Mouse (Mus musculus) right cerebral cortex, postnatal 25 days (tissue): ENCODE results near the gene Mcf2l.
A peak's percentile ranks its signal among the peaks of the same experiment; 100 is the strongest.

Experiments
- DNase-seq: peaks from one replicate; pipeline ENCODE4 v3.0.0; 2022

The Mcf2l gene

GRCm38 (mm10) chr8:12874194-12874791, 687 bp downstream of the Mcf2l start:
- DNase-seq = peak; percentile 38

- no peak for DNase-seq
Observed at GRCm38 (mm10) chr8:12874971-12875370, 1.4 kb downstream of the Mcf2l start.

GRCm38 (mm10) chr8:12877126-12877525, 3.5 kb downstream of the Mcf2l start:
- no peak for DNase-seq

DNA sequence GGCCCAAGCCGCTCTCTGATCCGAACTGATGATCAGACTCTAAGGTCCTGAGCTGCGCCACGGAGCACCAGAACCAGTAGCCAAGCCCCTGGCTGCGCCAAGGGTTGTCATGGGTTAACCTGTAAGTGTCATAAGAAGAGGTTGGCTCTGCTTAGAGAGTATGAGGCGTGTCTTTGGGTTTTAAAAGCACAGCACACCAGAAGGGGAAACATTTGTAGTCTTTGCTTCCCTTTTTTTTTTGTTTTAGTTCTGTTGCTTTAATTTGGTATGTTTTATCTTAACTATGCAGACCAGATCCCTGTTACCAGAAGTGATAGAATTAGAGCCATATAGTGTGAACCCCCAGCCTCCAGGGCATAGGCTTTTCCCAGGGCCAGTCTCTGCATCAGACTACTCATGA, 6.6 kb downstream of the Mcf2l start:
- no peak for DNase-seq

DNA sequence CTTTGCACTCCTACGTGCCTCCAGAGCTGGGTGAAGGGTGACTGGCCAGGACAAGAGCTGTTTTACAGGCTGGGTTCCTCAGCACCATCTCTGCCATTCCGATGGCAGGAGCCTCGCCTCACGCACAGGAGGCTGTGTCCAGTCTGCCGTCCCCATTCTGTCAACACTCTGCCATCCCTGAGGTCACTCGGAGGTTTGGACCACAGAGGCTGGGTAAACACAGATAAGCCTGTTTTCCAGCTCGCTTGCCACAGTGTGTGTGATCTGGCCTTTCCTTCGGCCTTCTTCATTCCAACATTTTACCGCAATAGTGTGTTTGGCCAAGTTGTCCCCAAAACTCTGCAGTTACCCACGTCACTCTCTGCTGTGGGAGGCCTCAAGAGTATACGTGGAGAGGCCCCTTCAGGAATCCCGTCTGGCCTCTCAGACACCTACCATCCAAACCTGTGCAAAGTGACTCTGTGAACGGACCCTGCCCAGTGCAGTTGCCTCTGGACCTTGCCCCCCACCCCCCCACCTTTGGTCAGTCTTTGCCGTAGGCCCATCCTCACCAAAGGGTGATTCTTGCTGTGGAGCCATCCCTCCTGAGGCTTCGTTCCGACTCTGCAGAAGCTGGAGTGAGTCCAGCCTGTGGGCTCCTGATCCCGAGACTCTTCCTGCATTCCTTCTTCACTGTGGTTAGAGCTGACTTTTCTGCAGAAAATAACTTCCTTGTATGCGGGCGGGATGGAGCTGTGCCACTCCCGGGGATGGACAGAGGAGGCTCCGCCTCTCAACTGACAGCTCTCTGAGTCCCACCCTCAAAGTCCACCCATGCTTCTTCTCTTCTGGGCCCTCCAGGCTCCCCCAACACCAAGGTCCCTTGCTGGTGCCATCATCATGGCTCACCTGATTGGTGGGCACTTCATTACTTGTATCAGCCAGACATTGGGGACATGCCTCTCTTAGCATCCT, 9.7 kb downstream of the Mcf2l start:
- DNase-seq = no peak

DNA sequence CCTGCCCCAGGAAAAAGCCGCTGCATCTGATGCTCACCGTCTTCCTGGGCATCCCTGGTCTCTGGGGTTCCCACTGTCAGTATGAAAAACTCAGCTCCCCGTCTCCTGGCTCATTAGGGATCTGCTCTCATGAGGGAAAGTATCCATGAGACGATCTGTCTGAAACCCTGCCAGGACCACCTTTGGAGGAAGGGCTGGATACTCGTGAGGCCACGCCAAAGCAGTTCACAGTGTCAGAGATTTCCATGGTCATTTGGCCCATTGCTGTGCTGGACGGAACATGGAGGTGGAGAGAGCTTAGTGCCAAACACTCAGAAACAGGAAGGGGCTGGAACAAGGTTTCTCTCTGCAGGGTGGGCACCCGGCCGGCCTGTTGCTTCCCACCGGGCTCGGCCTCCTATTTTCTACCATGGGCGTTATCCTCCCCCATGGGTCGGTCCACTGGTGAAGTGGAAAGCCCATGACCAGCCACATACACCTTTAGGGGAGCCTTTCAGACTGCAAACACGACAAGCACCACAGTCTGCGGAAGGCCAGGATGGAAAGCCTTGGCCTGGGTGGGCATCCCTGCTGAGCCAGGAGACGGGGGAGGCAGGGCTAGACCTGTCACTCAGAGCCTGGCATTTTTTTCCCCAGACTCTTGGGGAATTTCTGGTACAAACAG, 14.3 kb downstream of the Mcf2l start:
- DNase-seq = no peak

DNA sequence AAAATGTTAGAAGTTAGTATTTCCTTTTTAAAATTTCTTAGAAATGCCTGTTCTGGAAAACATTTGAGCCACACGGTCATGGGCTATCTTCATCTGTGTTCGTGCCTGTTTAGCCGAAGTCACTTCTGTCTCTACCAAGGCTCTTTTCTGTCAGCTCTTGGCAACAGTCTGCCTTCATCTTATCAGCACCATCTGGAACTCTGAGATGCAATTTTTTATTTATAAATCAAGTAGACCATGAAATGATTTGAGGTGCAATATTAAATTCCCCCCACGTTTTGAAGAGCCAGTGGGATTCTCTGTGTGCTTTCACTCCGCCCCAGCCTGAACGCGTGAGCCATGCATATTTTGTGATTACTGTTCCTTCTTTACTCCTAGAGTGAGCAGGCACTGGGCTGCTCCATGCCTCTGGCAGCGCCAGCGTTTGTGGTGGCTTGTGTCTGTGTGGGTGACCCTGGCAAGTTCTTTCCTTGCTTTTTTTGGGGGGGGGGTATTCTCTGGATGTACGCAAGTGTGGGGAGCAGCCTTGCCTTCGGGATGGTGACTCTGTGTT, 15.5 kb downstream of the Mcf2l start:
- no peak for DNase-seq

- DNase-seq = no peak
Observed at GRCm38 (mm10) chr8:12892882-12893446, 19.4 kb downstream of the Mcf2l start.

- no peak for DNase-seq
Observed at GRCm38 (mm10) chr8:12893797-12894578, 20.4 kb downstream of the Mcf2l start.

- DNase-seq = no peak
Observed at GRCm38 (mm10) chr8:12894783-12895534, 21.4 kb downstream of the Mcf2l start.

GRCm38 (mm10) chr8:12895535-12896150, 22.0 kb downstream of the Mcf2l start:
- DNase-seq = no peak

DNA sequence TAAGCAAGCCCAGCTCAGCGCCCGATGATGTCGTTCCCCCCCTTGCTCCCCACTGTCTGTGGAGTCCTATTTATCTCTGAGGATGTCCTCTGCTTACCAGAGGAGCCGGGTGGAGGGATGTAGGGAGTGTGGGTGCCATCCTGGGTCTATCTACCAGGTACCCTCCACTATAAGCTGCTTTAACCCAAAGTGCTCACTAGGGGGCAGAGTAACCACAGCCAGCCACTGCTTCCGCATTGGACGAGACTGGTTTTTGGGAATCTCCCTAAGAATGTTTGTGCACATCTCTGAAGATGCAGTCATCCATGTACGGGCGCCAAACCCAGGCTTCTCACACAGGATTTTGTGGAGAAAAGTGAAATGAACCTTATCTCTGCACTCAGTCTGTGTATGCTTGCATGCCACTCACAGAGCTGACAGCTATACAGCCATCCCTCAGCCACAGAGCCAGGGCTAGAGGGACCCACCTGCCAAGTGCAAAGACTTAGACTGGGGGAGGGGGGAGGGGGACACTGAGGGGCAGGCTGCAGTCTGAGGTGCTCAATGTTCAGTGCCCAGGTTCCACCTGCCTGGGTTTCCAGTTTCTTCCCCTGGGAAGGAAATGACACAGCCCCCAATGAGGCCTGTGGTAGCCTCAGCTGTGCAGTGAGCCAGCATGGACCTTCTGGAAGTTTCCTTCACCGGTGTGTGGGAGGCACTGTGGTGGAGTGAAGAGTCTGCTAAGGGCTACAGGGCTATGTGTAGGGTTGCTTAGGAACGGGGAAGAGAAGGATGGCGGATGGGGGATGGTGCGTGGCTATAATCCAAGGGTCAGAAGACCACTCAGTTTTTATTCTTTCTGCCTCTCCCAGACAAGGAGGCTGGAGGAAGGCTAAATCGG, 23.1 kb downstream of the Mcf2l start:
- peak; percentile 59 for DNase-seq

DNA sequence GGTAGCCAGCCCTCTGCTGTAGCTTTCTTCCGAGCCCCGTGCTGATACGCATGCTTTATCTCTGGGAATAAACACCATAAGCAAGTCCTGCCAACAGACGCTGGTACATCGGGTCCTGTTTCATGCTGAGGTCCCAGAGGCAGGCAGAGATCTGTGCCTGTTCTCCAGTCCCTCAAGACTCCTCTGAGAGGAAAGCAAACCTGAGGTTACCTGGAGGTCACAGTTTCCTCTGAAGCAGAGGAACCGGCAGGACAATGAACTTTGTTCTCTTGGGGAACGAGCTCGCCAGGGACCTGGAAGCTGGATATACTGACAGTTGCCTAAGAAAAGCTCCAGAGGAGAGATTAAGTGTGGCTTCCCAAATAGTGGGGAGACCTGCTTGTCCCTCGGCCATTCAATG, 24.2 kb downstream of the Mcf2l start:
- no peak for DNase-seq

- DNase-seq = no peak
Observed at GRCm38 (mm10) chr8:12903790-12904415, 30.3 kb downstream of the Mcf2l start.

DNA sequence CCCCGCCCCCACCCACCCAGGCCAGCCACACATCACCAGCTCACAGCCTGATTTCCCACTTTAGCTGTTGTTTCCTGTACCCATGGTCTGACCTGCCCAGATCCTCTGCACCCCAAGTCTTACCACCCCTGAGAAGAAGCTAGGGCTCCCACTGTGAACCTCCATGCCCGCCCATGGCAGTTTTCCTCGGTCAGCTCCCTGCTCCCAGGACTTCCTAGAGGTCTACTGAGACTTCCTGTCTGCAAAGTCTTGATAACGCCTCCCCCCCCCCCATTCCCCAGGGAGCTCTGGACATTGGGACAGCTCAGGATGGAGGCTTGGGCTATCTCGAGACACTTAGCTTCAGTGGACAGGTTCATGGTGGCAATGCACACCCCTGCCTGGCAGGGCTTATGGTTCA, 31.5 kb downstream of the Mcf2l start:
- no peak for DNase-seq

GRCm38 (mm10) chr8:12905599-12906321, 32.2 kb downstream of the Mcf2l start:
- no peak for DNase-seq

GRCm38 (mm10) chr8:12906597-12906996, 33.0 kb downstream of the Mcf2l start:
- no peak for DNase-seq

DNA sequence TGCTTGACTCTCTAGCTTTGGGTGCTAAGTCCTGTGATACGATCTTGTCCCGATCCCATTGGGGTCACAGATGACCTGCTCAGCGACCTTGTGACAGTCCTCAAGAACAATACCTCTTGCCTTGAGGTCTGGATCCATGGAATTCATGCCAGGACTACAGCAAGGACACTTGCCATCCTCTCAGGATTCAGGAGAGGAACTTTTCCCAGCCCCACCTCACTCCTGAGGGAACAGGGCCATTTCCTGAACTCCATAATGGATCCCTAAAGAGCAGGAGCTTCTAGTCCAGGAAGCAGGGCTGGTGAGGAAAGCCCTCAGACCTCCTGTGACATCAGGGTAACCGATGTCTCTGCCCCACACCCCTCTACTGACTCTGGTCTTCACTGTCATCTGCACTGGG, 34.1 kb downstream of the Mcf2l start:
- DNase-seq = no peak

DNA sequence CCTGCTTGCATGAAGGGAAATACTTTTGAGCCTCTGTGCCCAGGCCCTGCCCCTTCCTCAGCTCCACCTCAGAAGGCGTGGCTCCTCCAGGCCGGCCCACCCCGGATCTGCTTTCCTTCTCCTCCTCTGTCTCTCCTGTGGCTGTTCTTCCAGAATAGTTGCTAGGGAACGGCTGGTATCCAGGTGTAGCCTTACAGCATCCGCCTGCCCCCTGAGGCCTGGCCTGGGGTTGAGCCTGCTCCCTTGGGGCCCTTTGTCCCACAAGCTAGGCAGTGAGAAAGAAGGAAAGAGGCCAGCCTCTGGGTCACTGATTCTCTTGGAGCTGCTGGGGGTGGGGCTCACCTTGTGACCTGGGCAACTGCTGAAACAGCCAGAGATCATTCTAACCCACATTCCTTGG, 38.4 kb downstream of the Mcf2l start:
- no peak for DNase-seq
